Mouse (Mus musculus) cerebellum, adult 11-12 months (tissue): ENCODE data around the gene Adamts9.
A peak's percentile ranks its signal among the peaks of the same experiment; 100 is the strongest.

Experiments used
- DNase-seq: peaks from one replicate; pipeline ENCODE4 v3.0.0; 2022

Gene Adamts9

DNA sequence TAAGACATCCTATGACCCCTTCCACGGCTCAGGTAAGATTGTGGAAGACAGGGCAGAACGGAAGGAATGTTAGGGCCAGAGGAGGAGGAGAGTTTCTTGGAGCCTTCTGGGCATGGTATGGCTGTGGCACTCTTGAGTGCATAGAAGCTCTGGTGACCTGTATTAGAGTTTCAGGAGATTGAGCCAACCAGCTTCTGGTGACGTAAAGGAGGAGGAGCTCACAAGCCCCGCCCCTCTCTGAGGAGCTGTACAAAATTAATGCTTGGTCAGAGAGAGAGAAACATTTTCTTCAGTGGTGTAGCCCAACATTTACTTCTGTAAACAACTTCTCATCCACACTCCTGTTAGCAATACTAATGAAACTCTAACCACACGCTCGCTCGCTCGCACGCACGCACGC, 140.9 kb downstream of the Adamts9 start:
- no peak for DNase-seq

DNA sequence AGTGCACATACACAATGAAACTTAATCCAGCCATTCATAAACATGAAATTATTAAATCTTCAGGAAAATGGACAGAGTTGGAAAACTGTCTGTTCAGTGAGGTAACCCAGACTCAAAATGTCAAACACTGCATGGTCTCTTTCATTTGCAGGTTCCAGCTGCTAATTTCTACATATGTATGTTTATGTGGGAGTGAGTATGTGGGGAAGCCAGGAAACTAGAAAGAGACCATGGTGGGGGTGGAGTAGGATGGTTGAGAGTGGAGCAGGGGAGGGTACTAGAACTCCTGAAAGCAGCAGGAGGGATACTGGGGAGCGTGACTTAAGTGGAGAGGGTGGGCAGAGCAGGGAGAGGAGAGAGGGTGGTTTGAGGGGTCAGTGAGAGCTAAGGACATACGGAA, 141.8 kb downstream of the Adamts9 start:
- DNase-seq = no peak

DNA sequence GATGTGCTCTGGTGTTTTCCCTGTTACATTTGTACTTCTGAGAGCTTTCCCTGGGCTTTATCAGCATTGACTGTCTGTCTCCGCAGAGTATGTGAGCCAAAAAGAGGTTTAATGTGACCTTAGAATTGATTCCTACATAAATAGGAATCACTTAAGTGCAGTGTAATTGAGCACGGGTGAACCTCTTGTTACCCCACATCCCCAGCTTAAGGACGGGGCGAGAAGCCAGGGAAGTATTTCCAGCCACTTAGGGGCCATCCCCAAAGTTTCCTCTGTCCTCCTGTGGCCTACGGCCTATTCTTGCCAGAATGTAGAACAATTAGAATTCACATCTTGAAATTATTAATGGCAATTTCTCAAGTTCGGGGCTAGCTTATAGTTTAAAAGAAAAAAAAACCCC, 149.5 kb downstream of the Adamts9 start:
- DNase-seq = no peak

DNA sequence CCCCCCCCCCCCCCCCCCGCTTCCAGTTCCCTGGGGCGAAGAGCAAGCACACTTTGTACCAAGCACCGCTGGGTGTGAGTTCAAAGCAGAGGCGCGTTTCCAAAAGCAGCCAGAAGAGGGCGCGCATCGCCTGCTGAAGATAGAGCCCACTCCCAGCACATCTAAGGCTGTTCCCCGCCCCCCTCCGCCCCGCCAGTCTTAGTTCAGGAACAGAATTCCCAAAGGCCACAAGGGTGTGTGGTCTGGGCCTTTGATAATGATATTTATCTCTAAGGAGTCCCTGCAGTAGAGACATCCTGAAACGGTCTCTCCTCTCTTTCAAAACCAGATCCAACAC, 155.9 kb downstream of the Adamts9 start:
- peak; percentile 42 for DNase-seq

- no peak for DNase-seq
These were observed 156.5 kb downstream of the Adamts9 start for GRCm38 (mm10) chr6:92786701-92787375.

DNA sequence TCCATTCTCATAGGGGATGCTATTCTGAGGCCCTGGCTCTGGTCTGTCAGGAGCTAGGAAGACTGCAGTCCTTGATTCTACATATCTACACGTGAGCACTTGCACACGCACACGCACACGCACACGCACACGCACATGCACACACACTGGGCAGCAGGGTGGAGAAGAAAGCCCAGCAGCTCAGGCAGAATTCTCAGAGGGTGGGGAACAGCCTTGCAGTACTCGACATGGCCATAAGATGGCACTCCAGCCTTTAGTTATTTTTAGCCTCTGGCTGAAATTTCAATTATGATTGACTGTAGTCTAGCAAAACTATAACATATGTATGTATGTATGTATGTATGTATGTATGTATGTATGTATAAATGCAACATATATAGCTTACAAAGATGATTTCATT, 158.5 kb downstream of the Adamts9 start:
- no peak for DNase-seq

GRCm38 (mm10) chr6:92781446-92781845, 161.8 kb downstream of the Adamts9 start:
- no peak for DNase-seq

GRCm38 (mm10) chr6:92779935-92780205, 163.4 kb downstream of the Adamts9 start:
- no peak for DNase-seq

DNA sequence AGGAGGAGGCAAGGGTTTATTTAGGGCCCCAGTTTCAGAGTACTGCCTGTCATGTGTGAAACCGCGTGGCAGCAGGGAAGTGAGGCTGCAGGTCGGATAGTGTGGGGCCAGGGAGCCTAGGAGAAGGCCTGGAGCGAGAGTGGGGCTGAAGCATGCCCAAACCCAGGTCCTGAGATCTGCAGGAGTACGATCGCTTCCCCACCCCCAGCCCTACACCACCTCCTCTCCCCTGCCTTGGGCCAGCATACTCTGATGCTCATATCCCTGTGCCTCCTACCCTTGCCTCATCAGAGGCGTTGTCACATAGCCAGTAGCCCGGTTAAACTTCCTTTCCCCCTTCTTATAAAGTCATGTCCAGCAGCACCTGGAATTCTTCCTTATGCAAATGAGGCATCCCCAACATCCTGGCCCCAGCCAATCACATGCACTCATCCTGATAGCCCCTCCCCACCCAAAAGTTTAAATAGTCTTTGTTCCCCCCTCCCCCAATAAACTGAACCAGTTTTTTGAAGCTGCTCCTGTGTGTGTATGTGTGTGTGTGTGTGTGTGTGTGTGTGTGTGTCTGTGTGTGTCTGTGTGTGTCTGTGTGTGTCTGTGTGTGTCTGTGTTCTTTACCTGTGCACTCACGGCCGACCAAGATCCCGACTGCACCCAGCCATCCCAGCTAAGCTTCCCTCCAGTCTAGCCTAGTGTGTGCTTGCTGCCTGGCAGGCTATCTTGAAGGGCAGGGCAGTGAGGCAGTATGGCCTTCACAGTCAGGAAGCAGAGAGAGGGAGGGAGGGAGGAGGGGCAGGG, 164.0 kb downstream of the Adamts9 start:
- DNase-seq = no peak

DNA sequence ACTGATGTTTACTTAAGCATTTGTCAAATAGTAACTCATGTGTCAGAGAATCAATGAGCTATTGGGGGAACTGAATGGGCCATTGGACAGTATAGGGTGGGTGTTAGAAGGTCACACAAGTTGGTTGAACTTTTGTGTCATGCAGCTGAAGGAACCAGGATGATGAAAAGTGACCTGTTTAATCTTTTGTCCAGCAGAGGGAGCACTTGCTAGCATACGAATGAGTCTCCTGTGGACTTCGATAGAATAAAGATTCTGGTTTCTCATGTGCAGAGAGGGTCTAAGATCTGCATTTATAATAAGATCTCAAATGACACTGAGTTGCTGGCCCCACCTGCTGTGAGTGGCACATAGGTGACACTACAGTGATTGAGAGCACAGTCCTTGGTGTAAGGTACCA, 166.9 kb downstream of the Adamts9 start:
- DNase-seq = no peak

DNA sequence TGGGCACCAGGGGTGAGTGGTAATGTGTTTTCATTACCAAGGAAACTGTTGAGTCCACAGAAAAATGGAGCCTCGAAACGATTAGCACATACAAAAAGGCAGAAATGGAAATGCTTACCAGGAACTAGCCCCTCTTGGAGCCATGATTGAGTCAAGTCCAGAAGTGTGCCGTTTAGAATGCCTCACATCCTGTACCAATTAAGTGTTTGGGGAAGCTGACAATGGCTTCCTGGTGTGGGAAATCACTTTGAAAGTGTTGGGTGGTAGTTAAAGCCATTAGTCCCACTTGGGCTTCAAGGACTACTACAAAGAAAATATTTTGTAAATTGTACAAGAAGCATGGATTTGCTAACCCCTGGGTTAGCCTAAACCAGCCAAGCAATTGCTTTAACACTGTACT, 180.9 kb downstream of the Adamts9 start:
- DNase-seq = no peak

- DNase-seq = no peak
These were observed 183.7 kb downstream of the Adamts9 start for GRCm38 (mm10) chr6:92759616-92760015.

- no peak for DNase-seq
These were observed 187.5 kb downstream of the Adamts9 start for GRCm38 (mm10) chr6:92755826-92756225.

DNA sequence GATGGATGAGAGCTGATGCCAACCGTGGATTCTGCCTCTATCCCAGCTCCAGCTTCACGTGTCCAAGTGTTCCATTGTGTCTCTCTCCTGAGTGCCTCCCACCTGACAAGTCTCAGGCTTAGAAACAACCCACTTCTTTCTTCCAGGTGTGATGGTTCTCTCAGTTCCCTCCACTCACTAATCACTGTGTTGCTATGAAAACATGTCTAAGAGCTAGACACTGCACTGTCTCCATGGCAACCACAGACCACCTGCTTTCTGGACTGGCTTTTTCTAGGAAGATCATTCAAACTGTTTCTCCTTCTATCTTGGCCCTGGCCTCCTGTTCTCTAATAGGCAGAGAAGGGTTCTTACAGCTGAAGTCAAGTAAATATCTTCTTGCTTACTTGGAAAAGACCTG, 190.6 kb downstream of the Adamts9 start:
- no peak for DNase-seq

DNA sequence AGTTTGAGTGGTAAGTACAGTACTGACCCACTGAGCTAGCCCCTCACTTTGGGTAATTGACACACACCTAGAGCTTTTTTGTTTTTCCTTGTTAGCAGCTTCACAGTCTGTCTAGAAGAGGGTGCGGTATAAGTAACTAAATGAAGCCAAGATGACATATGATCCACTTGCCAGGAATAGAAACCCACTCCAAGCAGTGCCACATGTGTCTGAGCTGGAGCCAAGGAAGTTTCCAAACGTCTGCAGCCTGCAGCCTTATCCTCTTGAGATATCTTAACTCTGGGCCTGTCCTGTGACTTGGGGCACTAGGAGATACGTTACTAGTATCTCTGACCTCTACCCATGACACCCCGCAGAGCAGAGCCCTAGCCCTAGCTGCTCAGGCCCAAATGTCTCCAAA, 193.9 kb downstream of the Adamts9 start:
- DNase-seq = no peak

DNA sequence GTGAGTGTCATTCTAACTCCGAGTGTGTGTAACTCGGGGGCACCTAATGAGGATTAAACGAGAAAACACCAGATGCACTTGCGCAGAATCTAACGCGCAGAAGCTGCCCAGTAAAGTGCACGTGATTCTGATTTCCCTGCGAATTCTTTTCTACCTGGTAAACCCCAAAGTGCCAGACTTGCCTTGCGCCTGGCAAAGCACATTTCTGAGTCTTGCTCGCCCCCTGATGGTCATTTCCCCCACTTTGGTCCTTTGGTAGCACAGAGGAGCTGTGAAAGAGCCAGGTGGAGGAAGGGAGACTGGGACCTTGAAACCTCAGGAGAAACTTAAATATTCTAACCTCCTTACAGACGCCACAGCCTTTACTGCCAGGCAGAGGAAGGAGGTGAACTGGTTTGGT, 199.7 kb downstream of the Adamts9 start:
- peak; percentile 9 for DNase-seq

GRCm38 (mm10) chr6:92737116-92737515, 206.2 kb downstream of the Adamts9 start:
- no peak for DNase-seq

GRCm38 (mm10) chr6:92733651-92734050, 209.6 kb downstream of the Adamts9 start:
- no peak for DNase-seq

DNA sequence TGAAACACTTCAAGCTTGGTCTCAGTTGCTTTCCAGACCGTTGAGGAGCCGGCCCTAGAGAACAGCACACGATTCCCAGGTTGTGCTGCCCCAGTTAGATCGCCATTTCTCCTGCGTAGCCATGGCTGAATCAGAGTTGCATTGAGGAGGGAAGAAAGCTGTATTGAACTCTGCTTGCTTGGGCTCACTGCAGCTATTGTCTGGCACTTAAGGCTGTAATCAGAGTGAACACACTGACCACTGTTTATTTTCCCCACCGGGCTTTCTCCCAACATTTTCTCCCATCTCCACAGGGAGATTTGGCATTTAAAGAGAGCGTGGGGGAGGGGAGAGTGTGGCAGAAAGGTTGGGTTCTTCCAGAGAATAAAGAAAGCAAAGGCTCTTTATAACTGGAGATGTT, 214.8 kb downstream of the Adamts9 start:
- no peak for DNase-seq

GRCm38 (mm10) chr6:92728084-92728483, 215.2 kb downstream of the Adamts9 start:
- DNase-seq = peak; percentile 31

DNA sequence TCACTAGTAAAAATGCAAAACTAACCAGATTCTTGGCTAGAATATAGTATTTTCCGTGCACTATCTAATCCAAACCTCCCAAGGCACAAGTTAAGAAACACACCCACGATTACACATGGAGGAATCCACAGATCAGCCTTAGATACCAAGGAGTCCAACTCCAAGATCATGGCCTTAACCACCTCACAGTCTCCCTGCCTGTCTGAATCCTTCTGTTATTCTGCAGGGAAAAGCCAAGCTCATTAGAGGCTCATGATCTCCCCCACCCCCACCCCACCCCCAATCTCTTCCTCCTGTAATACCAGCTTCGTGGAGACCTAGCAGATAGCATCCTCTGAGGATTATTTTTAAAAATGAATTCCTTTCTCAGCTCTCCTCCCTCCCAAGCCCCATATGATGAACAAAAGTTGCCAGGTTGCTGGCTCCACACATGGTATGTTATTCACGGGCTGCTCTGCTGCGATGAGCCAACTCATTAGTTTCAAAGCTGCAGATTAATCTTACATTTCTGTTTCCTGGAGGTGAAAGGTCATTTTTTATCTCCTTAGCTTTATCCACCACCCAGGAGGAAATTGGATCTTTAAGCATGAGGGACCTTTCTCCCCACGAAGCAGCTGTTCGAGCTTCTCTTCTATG, 215.8 kb downstream of the Adamts9 start:
- no peak for DNase-seq

GRCm38 (mm10) chr6:92726121-92726520, 217.2 kb downstream of the Adamts9 start:
- DNase-seq = no peak

GRCm38 (mm10) chr6:92724394-92724793, 218.9 kb downstream of the Adamts9 start:
- DNase-seq = no peak
